Mouse (Mus musculus) adrenal gland, adult 18-20 months (tissue): ENCODE data around the gene Rfx5. TPM values are rescaled to one million over a fixed set of nuclear protein-coding genes. Genes with fewer than 3 reads are reported as not detected.

Source experiments
- DNase-seq, 2 experiments: peaks; one replicate each; pipeline ENCODE4 v3.0.0; 2021 to 2022; ENCODE audit warnings: low spot score in 2 of 2
- microRNA-seq, 2 experiments: library from miRNA; unstranded; fragments of <30 nt; microRNA quantifications; one replicate each; pipeline ENCODE4 v1.2.0; 2021; ENCODE audit warnings: borderline number of aligned reads in 2 of 2
- total RNA-seq, 2 experiments: library from RNA; stranded (reverse); gene quantifications; 1 replicate in 1 of 2; 2 replicates in 1 of 2; pipeline ENCODE4 v1.2.3; 2021

Rfx5 gene
- total RNA-seq, 2 experiments from 2014 or later: 13.4 to 20.4 TPM

GRCm38 (mm10) chr3:94985513-94985912 lies 31.6 kb downstream of the Rfx5 start:
- no peak for DNase-seq

GRCm38 (mm10) chr3:94987578-94987977 lies 33.7 kb downstream of the Rfx5 start:
- peak; percentile 39 to 47 for DNase-seq

- no peak for DNase-seq
These were observed 35.4 kb downstream of the Rfx5 start for GRCm38 (mm10) chr3:94989159-94989761.

- DNase-seq: peak; percentile 83 to 86
These were observed 43.1 kb downstream of the Rfx5 start for GRCm38 (mm10) chr3:94996946-94997345.

GRCm38 (mm10) chr3:95002569-95002968 lies 48.7 kb downstream of the Rfx5 start:
- no peak for DNase-seq

GRCm38 (mm10) chr3:95003273-95003672 lies 49.4 kb downstream of the Rfx5 start:
- no peak for DNase-seq

GRCm38 (mm10) chr3:95005651-95006050 lies 51.8 kb downstream of the Rfx5 start:
- DNase-seq: no peak

- DNase-seq: no peak
These were observed 53.8 kb downstream of the Rfx5 start for GRCm38 (mm10) chr3:95007706-95008105.

GRCm38 (mm10) chr3:95010396-95010795 lies 56.5 kb downstream of the Rfx5 start:
- no peak for DNase-seq

Small RNA genes lying within 50 kb of the gene (microRNA-seq; reads per million reads assigned to microRNA genes)
- gene Mir7013: 2.8 to 4.3 reads per million in 2 experiments

Other genes with a start within 250 kb of the Rfx5 start
- 1 to 10 TPM; 1.0 TPM for gene Cgn, start 167.6 kb upstream of the Rfx5 start, total RNA-seq
- 10 to 100 TPM; 27.4 to 28.6 TPM for gene Pogz, start 116.5 kb upstream of the Rfx5 start, total RNA-seq
- 100 to 1,000 TPM; 276 to 293 TPM for gene Psmb4, start 67.1 kb upstream of the Rfx5 start, total RNA-seq
- 10 to 100 TPM; 58.8 to 64.6 TPM for gene Selenbp1, start 21.0 kb upstream of the Rfx5 start, total RNA-seq
- gene Pi4kb, start 20.7 kb downstream of the Rfx5 start, total RNA-seq: 10 to 100 TPM; 62.9 to 65.3 TPM
- 10 to 100 TPM; 22.7 to 26.1 TPM for gene Zfp687, start 61.4 kb downstream of the Rfx5 start, total RNA-seq
- gene Psmd4, start 88.5 kb downstream of the Rfx5 start, total RNA-seq: 100 to 1,000 TPM; 267 to 274 TPM
- gene Pip5k1a, start 152.9 kb downstream of the Rfx5 start, total RNA-seq: 10 to 100 TPM; 50.9 to 55.4 TPM
- 10 to 100 TPM; 45.8 to 59.5 TPM for gene Vps72, start 156.9 kb downstream of the Rfx5 start, total RNA-seq
- gene Tmod4, start 170.4 kb downstream of the Rfx5 start, total RNA-seq: 1 to 10 TPM in 1 of 2 experiments, not detected in 1; 1.2 TPM
- gene Scnm1, start 179.9 kb downstream of the Rfx5 start, total RNA-seq: 10 to 100 TPM; 25.6 to 33.4 TPM
- 1 to 10 TPM; 6.6 to 7.8 TPM for gene Lysmd1, start 180.0 kb downstream of the Rfx5 start, total RNA-seq
- 1 to 10 TPM; 3.0 to 4.5 TPM for gene Tnfaip8l2, start 188.3 kb downstream of the Rfx5 start, total RNA-seq
- 1 to 10 TPM; 1.6 to 2.5 TPM for gene Sema6c, start 206.4 kb downstream of the Rfx5 start, total RNA-seq